Mouse (Mus musculus) cerebellum, adult (tissue): ENCODE measurements around the gene Rogdi.

Source experiments
- ATAC-seq: cut with Nextera tagmentation; 2 replicates; pipeline ENCODE4 v1.9.2; 2017; ENCODE audit warnings: mild to moderate bottlenecking, moderate library complexity, mixed read lengths; ENCODE audit not compliant: insufficient number of reproducible peaks, low FRiP score, low TSS enrichment

Rogdi gene

DNA sequence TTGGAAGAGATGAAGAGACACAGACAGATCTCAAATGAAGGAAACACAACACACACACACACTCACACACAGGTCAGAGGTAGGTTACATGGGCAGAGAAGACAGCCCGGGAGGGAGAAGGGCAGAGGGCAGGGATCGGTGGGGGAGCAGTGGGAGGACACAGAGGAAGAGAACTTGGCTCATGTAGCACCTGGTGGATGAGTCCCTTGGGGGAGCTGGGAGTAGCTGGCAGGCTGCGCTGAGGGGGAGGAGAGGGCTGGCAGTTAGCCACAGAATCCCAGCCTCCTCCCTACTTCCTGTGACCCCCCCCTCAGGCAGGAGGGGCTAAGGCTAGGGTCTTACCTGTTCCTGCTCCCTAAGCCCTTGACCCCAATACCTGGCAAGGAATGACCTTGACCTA lies 15.8 kb downstream of the Rogdi start, which contains the start of gene Sept12:
Gene Sept12, minus strand, starts transcription at position 300 of the 400 bp plus-strand sequence.
- ATAC-seq, result no peak

DNA sequence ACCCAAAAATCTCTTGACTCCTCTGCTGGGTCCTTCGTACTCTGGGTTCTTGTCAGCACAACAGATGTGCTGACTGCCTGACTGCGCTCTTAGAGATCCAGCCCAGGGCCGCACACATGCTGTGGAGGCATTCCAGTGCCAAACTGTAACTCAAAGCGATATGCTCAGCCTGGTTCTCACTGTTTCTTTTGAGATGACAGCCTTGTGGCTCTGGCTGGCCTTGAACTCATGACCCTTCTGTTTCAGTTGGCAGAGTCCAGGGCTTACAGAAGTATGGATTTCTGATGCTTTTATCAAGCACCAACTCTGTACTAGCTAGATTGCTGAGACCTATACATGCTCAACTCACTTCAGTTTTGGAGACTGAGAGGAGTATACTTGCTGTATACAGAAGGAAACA lies 20.1 kb downstream of the Rogdi start:
- no peak for ATAC-seq

DNA sequence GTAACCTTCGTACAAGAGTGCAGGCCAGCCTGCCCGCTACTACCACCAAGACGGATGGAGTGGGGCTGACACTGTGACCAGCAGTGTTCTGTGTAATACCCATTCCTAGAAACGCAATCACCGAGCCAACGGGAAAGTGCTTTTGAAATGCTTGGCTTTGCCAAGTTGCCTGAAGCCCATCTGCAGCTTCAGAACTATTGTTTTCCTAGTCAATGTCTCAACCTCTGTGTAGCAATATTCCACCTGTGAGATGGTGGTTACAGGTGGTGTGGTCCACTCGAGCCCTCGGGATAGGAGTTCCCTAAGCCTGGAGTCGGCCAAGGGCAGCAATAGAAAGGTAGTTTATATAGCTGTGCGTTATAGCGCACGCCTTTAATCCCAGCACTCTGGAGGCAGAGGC lies 28.6 kb downstream of the Rogdi start:
- ATAC-seq, result no peak

DNA sequence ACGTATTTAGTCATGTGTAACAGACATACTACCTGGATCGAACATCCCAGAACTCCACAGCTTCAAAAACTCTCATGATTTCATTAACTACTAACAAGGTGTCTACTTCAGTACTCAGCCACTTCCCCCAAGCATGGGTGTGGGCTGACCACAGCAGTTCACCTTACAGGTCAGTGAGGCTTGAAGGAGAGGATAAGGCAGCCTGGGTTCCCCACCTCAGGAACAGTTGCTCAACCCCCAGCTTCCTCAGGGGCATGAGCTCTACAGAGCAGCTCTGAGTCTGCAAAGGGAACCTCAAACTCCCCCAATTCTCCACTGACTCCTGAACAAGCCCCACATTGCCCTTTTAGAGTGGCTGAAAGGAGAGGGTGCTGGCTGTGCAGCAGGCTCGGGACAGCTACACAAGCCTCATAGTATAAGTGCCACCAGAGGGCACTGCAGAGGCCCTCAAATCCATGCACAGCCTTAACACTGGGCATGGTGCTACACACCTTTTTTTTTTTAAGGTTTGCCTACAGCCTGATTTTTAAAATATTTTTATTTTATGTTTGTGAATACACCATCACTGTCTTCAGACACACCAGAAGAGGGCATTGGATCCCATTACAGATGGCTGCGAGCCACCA lies 33.5 kb downstream of the Rogdi start:
- ATAC-seq, result no peak

DNA sequence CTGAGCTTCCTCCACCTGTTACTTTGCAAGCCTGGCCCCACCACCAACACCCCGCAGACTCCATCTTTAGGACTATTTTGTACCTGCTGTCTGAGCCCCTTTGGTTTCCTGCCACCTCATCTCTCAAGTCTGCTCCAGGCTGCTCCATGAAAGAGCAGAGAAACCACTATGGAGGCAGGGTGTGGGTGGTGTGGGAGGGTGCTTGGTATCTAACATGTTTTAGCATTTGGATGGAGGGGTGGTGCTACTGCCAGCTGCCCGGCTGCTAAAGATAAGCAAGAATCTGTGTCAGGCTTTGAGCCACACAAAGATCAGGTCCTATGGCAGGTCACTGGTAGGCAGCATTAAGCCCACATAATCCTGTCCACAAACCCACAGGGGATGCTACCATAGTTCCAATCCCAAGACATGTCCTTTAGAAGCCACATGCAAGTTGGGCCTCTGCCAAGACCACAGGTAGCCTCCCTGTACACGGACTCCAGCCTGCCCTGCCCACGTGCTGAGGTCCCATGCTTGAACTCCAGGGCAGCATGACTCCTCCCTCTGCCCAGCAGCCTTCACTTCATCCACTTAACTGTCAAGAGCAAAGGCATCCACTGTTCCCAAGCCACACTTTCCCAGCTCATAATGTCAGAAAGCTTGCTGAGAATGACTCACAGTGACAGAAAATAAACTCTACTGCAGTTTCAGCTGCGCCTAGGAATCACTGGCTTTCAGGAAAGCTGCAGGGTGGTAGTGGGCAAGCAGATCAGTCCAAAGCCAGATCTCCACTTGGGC lies 34.9 kb downstream of the Rogdi start:
- no peak for ATAC-seq

DNA sequence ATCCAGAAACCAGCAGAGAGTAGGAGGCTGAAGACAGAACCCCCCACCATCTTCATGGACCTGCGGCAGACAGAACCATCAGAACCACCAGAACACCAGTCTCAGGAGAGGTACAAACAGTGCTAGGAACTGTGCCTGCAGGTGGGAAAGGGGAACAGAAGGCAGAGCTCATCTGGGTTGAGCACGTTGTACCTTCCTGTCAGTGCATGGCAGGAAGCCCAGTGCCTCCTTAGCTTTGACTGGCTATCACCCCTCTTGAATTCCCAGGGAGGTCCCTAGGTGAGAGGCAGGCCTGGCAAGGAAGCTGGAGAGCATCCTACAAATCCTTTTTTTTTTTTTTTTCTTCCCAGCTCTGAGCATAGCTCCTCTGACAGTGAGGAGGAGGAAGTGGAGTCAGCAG lies 37.2 kb downstream of the Rogdi start:
- peak; percentile 32; the same call in 1 of the 2 replicates for ATAC-seq

DNA sequence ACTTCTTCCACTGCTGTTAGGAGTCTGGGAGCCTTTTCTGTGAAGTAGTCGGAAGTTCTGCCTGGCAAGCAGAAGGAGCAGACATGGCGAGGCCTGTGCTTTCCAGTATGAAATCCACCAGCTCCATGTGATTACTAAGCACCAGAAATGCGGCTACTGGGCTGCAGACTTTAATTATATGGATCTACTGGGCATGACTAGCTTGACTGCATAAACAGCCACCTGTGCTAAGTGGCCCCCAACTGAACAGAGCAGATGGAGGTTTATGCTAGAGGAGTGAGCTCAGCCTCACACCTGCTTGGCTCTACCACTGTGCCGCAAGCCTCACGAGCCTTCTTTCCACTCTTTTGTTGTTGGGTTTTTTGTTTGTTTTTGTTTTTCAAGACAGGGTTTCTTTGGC lies 38.8 kb downstream of the Rogdi start:
- no peak for ATAC-seq

DNA sequence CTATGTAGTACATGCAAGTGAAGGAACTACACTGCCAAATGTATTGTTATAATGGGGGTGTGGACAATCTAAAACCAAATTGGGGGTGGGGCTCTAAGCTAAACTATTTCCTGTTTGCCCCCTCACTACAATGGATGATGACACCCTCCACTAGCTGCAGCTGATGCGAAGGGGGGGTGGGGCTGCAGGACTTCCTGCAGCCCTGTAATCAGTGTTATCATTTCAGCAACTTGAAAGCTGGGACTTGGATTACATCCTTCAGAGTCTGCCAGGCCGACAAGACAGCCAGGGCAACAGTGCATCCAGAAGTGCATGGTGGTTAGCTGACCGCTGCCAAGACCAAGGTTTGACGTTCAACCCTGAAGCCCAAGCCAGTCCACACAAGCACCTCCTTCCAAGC lies 41.7 kb downstream of the Rogdi start:
- ATAC-seq, result no peak

DNA sequence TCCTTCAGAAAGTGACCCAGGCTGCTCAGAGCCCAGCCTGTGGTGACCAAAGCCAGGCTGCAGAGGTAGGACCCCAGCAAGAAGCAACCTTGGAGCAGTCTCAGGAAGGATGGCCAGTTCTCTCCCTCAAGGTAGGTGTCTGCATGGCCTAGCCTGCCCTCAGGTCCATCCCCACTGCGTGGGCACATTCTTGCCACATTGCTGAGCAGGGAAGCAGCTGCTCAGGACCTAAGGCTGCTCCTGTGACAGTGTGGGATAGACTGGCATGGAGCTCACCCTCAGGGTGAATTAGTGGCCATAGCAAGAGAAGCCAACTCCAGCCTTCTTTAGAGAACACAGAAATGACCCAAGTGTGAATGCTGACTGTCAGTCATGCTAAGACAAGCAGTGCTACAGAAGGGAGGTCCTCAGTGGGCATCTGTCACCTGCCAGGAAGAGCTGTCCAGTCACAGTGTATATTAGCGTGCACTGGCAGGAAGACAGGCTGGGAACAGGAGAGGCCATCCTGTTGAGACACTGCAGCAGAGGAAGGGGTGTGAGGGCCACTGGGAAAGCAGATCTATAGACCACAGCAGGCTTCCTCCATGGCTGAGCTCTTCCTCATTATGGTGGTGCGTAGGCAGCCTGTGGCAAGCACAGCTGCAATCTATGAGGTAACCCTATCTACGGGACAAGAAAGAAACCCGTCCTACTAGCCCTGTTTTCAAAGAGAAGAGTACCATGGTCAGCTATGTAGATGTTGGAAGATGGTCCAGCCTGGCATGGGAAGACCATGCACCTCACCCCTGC lies 44.1 kb downstream of the Rogdi start:
- ATAC-seq, result no peak

DNA sequence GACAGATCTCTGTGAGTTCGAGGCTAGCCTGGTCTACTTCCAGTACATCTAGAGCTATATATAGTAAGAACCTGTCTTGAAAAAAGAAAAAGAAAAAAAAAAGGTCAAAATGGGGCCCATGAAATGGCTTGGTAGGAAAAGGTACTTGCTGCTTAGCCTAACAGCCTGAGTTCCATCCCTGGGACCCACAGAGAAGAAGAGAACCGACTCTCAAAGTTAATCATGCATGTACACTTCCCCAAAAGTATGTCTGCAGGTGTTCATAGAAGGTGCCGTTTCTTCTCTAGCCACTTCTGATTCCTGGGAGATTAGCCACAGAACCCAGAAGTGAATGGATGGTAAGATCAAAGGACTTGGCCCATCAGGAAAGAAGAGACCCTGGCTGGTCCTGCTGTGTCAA lies 44.9 kb downstream of the Rogdi start:
- ATAC-seq, result no peak

DNA sequence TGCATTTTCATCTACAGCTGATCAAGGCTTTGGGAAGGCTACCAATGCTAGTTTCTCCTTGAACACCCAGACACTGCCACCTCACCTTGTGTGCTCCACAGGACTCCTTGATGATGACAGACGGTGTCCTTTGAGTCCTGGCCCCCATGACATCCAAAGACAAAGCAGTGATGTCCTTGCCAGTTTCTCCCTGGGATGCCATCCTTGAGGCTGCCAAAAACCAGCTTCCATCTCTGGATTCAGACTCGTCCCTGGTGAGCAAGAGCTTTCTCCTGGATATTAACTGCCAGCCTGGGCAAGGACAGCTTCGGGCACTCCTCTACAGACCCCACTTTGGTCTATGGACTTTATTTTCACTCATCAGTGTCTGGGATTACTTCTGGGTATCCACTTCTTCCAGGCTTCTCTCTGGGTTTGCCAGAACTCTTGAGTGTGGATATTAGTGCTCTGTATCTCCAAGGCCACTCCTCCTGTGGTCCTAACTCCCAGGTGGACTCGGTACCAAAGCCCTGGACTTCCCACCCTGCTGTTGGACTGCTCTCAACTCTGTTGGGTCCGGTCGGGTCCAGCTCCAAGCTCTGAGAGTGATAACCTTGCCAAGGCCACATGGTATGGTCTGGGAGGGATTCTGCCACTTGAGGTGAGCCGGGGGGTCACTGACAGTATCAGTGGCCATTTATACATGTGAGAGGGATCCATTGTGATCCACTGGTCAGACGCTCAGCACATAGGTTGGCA lies 47.8 kb downstream of the Rogdi start:
- no peak for ATAC-seq

DNA sequence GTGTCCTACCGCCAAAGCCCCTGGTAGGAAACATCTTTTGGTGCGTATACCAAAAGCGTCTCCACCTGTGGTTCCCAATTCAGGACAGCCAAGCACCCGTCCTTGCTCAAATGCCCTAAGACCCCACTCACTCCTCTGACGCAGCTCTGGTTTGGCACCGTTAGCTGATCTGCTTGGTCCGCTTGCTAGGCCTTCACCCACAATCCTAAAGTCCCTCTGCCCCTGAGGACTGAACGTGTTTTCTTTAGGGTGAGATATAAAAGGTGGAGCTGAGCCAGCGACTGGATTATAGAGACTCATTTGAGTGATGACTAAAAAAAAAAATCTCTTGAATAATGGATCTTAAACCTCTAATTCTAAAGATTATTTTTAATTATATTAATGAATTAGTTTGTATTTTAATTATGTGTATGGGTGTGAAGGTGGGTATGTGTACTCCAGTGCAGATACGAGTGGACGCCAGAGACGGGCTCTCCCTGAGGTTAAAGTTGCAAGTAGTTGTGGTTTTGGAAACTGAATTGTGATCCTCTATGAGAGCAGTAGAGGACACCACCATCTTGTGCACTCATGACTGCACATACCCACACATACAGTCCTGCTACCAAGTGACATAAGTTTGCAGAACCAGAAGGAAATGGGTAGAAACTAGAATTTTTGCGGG lies 48.5 kb downstream of the Rogdi start:
- ATAC-seq, result no peak

DNA sequence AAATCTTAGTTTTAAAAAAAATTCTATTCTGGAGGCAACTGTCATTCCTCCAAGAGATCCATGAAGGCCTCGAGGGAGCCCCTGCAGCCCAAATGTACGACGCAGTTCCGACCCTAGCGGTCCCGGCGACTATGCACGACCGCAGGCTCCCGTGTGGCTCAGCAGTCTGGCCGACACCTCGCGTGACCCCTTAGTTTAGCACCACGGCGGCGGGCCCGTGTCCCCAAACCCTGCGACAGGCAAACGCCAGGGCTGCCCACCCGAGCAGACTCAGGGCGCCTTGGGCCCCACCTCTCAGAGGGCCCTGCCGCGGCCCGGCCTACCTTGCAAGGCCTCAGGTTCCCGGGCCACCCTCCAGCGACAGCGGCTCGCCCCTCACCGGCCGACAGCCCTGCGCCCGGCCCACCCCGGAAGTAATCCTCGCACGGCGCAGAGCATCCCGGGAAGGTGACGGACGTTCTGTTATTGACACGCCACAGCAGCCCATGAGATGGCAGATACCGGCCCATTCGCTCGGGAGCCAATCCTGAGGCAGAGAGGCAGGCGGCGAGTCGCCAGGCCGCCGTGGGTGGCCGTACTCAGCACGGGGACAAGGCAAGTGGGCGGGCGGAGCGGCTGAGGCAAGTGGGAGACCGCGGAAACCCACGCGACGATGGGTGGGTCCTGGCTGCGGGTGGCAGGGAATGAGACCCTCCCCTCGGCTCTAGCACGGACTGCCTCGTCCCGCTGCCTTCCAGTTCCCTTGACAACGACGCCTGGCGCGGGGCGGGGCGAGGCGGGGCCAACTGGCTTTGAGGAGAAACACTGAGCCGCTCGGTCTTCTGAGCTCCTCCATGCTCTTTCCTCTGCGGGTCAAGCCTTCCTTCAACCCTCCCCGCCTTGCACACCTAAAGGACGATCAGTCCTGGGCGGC lies 49.3 kb downstream of the Rogdi start, which contains the start of gene Anks3:
Gene Anks3, minus strand, starts transcription at position 409 of the 913 bp plus-strand sequence.
- ATAC-seq, result peak; percentile 94

DNA sequence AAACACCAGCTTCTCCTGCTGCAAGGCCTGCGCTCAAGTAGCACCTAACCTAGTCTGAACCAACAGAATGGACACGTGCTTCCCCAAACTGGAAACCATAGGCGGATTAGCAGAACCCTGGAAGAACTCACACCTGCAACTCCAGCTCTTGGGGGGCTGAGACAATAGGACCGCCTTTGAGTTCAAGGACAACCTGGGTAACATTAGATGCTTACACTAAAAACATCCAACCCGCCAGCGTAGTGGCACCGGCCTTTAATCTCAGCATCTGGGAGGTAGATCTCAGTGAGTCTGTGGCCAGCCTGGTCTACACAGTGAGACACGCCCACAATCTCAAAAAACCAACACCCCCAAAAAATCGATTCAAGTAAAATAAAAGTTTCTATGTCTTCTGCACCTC lies 50.0 kb downstream of the Rogdi start:
- no peak for ATAC-seq

DNA sequence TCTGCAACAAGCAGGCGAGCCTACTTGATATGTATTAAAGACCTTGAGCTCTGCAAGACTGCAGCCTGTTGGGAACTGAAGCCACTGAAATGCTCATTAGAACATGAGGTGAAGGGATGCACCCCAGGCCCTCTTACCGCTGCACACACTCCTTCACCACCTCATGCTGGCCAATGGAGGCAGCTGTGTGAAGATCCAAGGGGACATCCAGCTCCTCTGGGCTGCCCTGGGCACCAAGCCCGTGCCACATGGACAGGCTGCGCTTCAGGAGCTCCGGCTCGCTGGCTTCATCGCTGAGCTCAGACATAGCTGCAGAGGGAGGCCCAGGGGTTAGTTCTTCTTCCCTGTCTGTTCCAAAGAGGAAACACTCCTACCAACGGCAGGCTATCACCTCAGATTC lies 53.1 kb downstream of the Rogdi start:
- no peak for ATAC-seq
